Comparison of ENCODE assay signal across 10 mouse cellular contexts in genomic region chr7:29393292-29393691, GRCm38 (mm10).
A peak's percentile ranks its signal among the peaks of the same experiment; 100 is the strongest.
DNase-seq lines count a peak whose midpoint lies in the region; ATAC-seq and TF ChIP-seq lines count a peak whose summit lies in the region.
"Had no signal": no experiment of that assay in that cellular context is flagged by ENCODE, and none has a peak within 500 bp of the region (broad histone marks: within the 10 kb centered on the region; RNA-seq: fewer than 3 reads in every experiment).

No protein-coding gene starts in this region.

- no peak overlapping the region for H3K4me2 ChIP-seq in limb, embryonic 15.5 days
- H3K4me2 ChIP-seq: kidney, embryonic 15.5 days had no signal

- 0 out of 2 replicates have a peak, but pooled peaks have one; percentile 30 for ATAC-seq in limb, embryonic 15.5 days (ENCODE audit: insufficient number of reproducible peaks, low FRiP score, low TSS enrichment, low read depth)

- no peak for TF ChIP-seq CTCF in brain, embryonic 14.5 days (IDR thresholded peaks at IDR 0.05; ENCODE audit: borderline replicate concordance, extremely low read depth, insufficient read depth, insufficient read length)

- DNase-seq in layer of hippocampus, adult 9-11 months = peak; percentile 34
- DNase-seq in layer of hippocampus, adult 8-10 months (ENCODE audit: low spot score in 2 of 2) = no peak
- DNase-seq in brain, embryonic 14.5 days (ENCODE audit: low read depth) = peak; percentile 66
- peak; percentile 95 to 98 for DNase-seq in cerebellum, postnatal 10 days
- no peak for DNase-seq in urinary bladder, postnatal 10 days (ENCODE audit: low spot score)
- no peak for DNase-seq in spleen, adult 12 weeks (ENCODE audit: low spot score)
- DNase-seq: adrenal gland, postnatal 14 days; right cerebral cortex, postnatal 4 days had no signal

- no peak overlapping the region for H3K27ac ChIP-seq in limb, embryonic 15.5 days
- H3K27ac ChIP-seq: kidney, embryonic 15.5 days had no signal

- peaks cover 17% of the 10 kb centered on the region for H3K4me1 ChIP-seq in limb, embryonic 15.5 days

- H3K9me3 ChIP-seq in limb, embryonic 15.5 days = no peaks in the 10 kb centered on the region
- H3K9me3 ChIP-seq: kidney, embryonic 15.5 days had no signal

- no peak overlapping the region; the same call in 1 of the 2 replicates for H3K9ac ChIP-seq in limb, embryonic 15.5 days
- H3K9ac ChIP-seq: kidney, embryonic 15.5 days had no signal

- no peak overlapping the region for H3K4me3 ChIP-seq in limb, embryonic 15.5 days
- H3K4me3 ChIP-seq: kidney, embryonic 15.5 days had no signal

- peaks cover 42% of the 10 kb centered on the region for H3K36me3 ChIP-seq in limb, embryonic 15.5 days

- no peak for TF ChIP-seq POLR2A in brain, embryonic 14.5 days (IDR thresholded peaks at IDR 0.05; ENCODE audit: borderline replicate concordance, extremely low read depth, insufficient read depth, insufficient read length, poor library complexity, severe bottlenecking)

- H3K27me3 ChIP-seq in limb, embryonic 15.5 days = no peaks in the 10 kb centered on the region
- H3K27me3 ChIP-seq: kidney, embryonic 15.5 days had no signal

- WGBS in limb, embryonic 15.5 days = 93% methylated on average over 10 of the region's 10 CpGs

Comparison
In these comparisons a context has a peak if more than half of its experiments do, and no peak if none do; other contexts are left out.
1. DNase-seq: peak in layer of hippocampus, adult 9-11 months (single experiment), brain, embryonic 14.5 days (single experiment) and cerebellum, postnatal 10 days (2 of 2); none in layer of hippocampus, adult 8-10 months (0 of 2), urinary bladder, postnatal 10 days (single experiment) and spleen, adult 12 weeks (single experiment).